Mouse (Mus musculus): ENCODE measurements around the gene Mob1b.

- TF ChIP-seq EP300 (IDR thresholded peaks at IDR 0.05; ENCODE audit: insufficient read depth, low read depth, low read length) (no peak), POLR2A (IDR thresholded peaks at IDR 0.05; ENCODE audit: insufficient read depth, low read length) (no peak)
Observed at GRCm38 (mm10) chr5:88703551-88703950, 17.1 kb upstream of the Mob1b start.
